Mouse (Mus musculus) embryonic fibroblast, embryonic 13.5 days (primary cell): ENCODE data around the gene Cd44.

Experiments used
- CTCF ChIP-seq: IDR thresholded peaks from 2 replicates; pipeline ENCODE4 v1.5.1; 2011; ENCODE audit warnings: mild to moderate bottlenecking, control low read depth, low read length, moderate library complexity, borderline replicate concordance; ENCODE audit not compliant: insufficient read depth
- POLR2A ChIP-seq: IDR thresholded peaks from 2 replicates; pipeline ENCODE4 v1.6.1; 2011; ENCODE audit warnings: low read depth, mild to moderate bottlenecking, control low read depth, low read length, moderate library complexity

DNA sequence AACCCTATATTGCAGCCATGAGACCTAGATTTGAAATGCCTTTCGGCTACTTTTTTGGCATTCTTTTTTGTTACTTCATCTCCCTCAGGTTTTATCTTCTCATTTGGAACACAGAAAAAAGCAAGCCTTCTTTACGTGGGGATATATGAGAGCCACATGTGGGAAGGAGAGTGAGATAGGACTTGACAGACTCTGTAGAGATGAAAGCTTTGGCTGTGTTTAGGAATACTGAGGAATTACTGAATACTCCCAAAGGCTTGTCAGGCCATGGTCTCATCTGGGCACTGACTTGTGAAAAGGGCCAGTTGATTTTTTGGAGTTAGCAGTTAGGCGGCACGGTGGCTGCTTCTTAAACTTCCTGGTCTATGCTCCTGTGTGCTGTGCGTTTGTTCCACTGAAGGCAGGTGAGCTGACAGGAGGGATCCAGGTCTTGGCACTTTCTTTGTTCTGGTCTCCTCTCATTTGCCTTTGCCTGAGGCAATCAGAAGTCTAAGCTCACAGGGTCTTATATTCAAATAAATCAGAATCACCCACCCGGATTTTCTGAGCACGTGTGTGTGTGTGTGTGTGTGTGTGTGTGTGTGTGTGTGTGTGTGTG lies 43.0 kb upstream of the Cd44 start:
- TF ChIP-seq CTCF: no peak
- TF ChIP-seq POLR2A: no peak; the same call in 1 of the 2 replicates
